Mouse (Mus musculus) lung, embryonic 14.5 days (tissue): ENCODE measurements around the gene Tacc2. TPM values are rescaled to one million over a fixed set of nuclear protein-coding genes. Genes with fewer than 3 reads are reported as not detected.

Experiments used
- ATAC-seq: fragments of 200-750 bp; cut with Nextera tagmentation; 2 replicates; pipeline ENCODE4 v1.8.0; 2017; ENCODE audit warnings: mild to moderate bottlenecking, moderate TSS enrichment, moderate library complexity; ENCODE audit not compliant: insufficient read depth
- DNase-seq: peaks from one replicate; pipeline ENCODE4 v3.0.0-alpha.2; 2015
- H3K27ac ChIP-seq: fragments of 300-500 bp; sonication (generic); 2 replicates; pipeline ENCODE4 v1.5.1; 2014; ENCODE audit warnings: low read depth, mild to moderate bottlenecking, moderate library complexity
- H3K27me3 ChIP-seq: fragments of 300-500 bp; sonication (generic); 2 replicates; pipeline ENCODE4 v1.6.1; 2014; ENCODE audit warnings: low read length, control low read depth; ENCODE audit not compliant: insufficient read depth
- H3K36me3 ChIP-seq: fragments of 300-500 bp; sonication (generic); 2 replicates; pipeline ENCODE4 v1.6.1; 2014; ENCODE audit warnings: control low read depth; ENCODE audit not compliant: insufficient read depth
- H3K4me1 ChIP-seq: fragments of 300-500 bp; sonication (generic); 2 replicates; pipeline ENCODE4 v1.6.1; 2014; ENCODE audit warnings: antibody characterized with exemption, control low read depth; ENCODE audit not compliant: insufficient read depth
- H3K4me2 ChIP-seq: fragments of 300-500 bp; sonication (generic); 2 replicates; pipeline ENCODE4 v1.6.1; 2014; ENCODE audit warnings: mild to moderate bottlenecking
- H3K4me3 ChIP-seq: fragments of 300-500 bp; sonication (generic); 2 replicates; pipeline ENCODE4 v1.5.1; 2014; ENCODE audit warnings: low read depth, low read length
- H3K9ac ChIP-seq: fragments of 300-500 bp; sonication (generic); 2 replicates; pipeline ENCODE4 v1.6.1; 2014
- H3K9me3 ChIP-seq: fragments of 300-500 bp; sonication (generic); 2 replicates; pipeline ENCODE4 v1.6.1; 2016; ENCODE audit warnings: low read depth, low read length, control low read depth
- CTCF ChIP-seq: IDR thresholded peaks from 2 replicates; pipeline ENCODE4 v1.5.1; 2016; ENCODE audit warnings: antibody characterized with exemption, low read depth
- WGBS: fragments of 180-500 bp; shearing (Covaris S2); extraction: QIAGEN DNeasy Blood & Tissue Kit; methylation state at CpG from one replicate; pipeline ENCODE4 v1.1.7; 2014; 5-methylcytosine and 5-hydroxymethylcytosine counted together
- polyA plus RNA-seq: library from polyadenylated mRNA; unstranded; fragments of >200 nt; fragmentation: Nextera tagmentation; extraction: Ambion mirVana; gene quantifications from 2 replicates; pipeline ENCODE4 v1.2.1, GENCODE M21; 2014

Gene Tacc2
- polyA plus RNA-seq, 1 experiment from 2014 or later, result 32.6 TPM

GRCm38 (mm10) chr7:130621068-130621467 is 43.8 kb downstream of the Tacc2 start:
- DNase-seq, result no peak
- Histone ChIP-seq H3K4me3 (no peak overlapping the region), H3K27ac (no peak overlapping the region), H3K36me3 (no peaks in the 10 kb centered on the region), H3K9ac (no peak overlapping the region), H3K4me2 (no peak overlapping the region), H3K27me3 (no peaks in the 10 kb centered on the region), H3K9me3 (no peaks in the 10 kb centered on the region), H3K4me1 (peaks cover 3% of the 10 kb centered on the region; the same call in 1 of the 2 replicates)
- TF ChIP-seq CTCF, result no peak
- ATAC-seq, result no peak
- 86% methylated on average over 2 of the region's 2 CpGs for WGBS

DNA sequence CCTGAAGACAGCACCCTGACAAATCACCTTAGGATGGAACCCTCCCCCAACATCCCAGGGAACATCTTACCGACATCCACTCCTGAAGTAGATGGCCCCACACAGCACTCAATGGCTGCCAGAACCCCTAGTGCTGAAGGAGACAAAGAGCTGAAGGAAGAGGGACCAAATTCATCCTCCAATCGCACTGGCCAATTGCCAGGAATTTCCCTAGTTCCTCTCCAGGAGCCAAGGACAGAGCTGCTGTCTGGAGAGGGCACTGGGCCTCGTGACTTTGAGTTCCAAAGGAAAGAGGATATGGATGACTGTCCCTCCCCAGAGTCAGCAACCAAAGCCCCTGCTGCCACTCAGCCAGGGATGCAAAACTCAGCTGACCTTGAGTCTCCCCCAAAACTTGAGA is 44.7 kb downstream of the Tacc2 start:
- H3K27ac ChIP-seq, result no peak overlapping the region
- H3K9me3 ChIP-seq, result no peaks in the 10 kb centered on the region
- peaks cover 3% of the 10 kb centered on the region; the same call in 1 of the 2 replicates for H3K4me1 ChIP-seq
- ATAC-seq, result no peak
- no peaks in the 10 kb centered on the region for H3K27me3 ChIP-seq
- 34% methylated on average over 3 of the region's 3 CpGs for WGBS
- peak; percentile 65 for DNase-seq
- no peak for TF ChIP-seq CTCF
- H3K36me3 ChIP-seq, result no peaks in the 10 kb centered on the region
- no peak overlapping the region for H3K9ac ChIP-seq
- H3K4me3 ChIP-seq, result no peak overlapping the region
- no peak overlapping the region for H3K4me2 ChIP-seq

DNA sequence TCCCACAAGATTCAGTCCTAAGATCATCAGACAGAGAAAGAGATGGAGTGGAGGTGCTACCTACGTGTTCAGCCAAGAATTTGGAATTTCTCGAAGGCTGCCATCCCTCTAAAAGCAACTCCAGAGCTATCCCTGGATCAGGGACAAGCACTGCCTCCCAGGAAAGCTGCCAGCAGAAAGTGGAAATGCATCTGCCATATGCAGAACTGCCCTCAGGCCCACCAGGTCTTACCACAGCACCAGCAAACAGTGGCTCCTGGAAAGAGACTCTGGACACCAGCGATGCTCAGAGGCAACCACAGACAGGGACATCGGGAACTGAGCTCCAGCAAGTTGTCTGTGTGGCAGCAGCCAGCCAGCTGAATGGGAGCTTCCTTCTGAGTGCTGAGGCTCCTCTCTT is 45.1 kb downstream of the Tacc2 start:
- no peak overlapping the region for H3K4me2 ChIP-seq
- H3K9ac ChIP-seq, result no peak overlapping the region
- no peak for TF ChIP-seq CTCF
- H3K27ac ChIP-seq, result no peak overlapping the region
- DNase-seq (no peak), ATAC-seq (no peak)
- WGBS, result 68% methylated on average over 4 of the region's 4 CpGs
- no peak overlapping the region for H3K4me3 ChIP-seq
- H3K36me3 ChIP-seq, result no peaks in the 10 kb centered on the region
- no peaks in the 10 kb centered on the region for H3K9me3 ChIP-seq
- H3K4me1 ChIP-seq, result peaks cover 3% of the 10 kb centered on the region; the same call in 1 of the 2 replicates
- H3K27me3 ChIP-seq, result no peaks in the 10 kb centered on the region

GRCm38 (mm10) chr7:130624299-130624698 is 47.1 kb downstream of the Tacc2 start:
- Histone ChIP-seq H3K27me3 (no peaks in the 10 kb centered on the region), H3K4me3 (no peak overlapping the region), H3K9ac (no peak overlapping the region), H3K36me3 (no peaks in the 10 kb centered on the region), H3K4me1 (peaks cover 3% of the 10 kb centered on the region; the same call in 1 of the 2 replicates), H3K4me2 (no peak overlapping the region), H3K27ac (no peak overlapping the region), H3K9me3 (no peaks in the 10 kb centered on the region)
- TF ChIP-seq CTCF, result no peak
- no peak for DNase-seq
- WGBS, result 83% methylated on average over 9 of the region's 9 CpGs
- no peak for ATAC-seq

DNA sequence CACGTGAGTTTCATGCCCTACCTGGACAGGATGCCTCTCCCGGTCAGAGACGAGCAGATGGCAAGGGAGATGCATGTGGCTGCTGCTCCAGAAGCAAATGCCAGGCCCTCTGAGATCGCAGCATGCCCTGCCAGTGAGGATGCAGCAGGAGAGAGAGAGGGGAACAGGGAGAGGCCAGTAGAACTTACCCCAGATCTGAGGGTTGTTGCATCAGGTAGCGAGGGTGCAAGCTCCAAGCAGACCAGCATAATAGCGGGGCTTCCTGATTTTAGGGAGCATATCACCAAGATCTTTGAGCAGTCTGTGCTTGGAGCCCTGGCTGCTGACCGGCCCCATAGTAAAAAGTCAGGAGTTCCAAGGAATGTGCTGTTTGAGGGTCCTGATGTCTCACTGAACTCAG is 48.1 kb downstream of the Tacc2 start:
- WGBS, result 78% methylated on average over 7 of the region's 7 CpGs
- no peaks in the 10 kb centered on the region for H3K9me3 ChIP-seq
- H3K27me3 ChIP-seq, result no peaks in the 10 kb centered on the region
- TF ChIP-seq CTCF, result no peak
- H3K4me2 ChIP-seq, result no peak overlapping the region
- no peak overlapping the region for H3K9ac ChIP-seq
- no peak for ATAC-seq
- H3K27ac ChIP-seq, result no peak overlapping the region
- no peak for DNase-seq
- H3K36me3 ChIP-seq, result no peaks in the 10 kb centered on the region
- peaks cover 3% of the 10 kb centered on the region; the same call in 1 of the 2 replicates for H3K4me1 ChIP-seq
- no peak overlapping the region for H3K4me3 ChIP-seq

DNA sequence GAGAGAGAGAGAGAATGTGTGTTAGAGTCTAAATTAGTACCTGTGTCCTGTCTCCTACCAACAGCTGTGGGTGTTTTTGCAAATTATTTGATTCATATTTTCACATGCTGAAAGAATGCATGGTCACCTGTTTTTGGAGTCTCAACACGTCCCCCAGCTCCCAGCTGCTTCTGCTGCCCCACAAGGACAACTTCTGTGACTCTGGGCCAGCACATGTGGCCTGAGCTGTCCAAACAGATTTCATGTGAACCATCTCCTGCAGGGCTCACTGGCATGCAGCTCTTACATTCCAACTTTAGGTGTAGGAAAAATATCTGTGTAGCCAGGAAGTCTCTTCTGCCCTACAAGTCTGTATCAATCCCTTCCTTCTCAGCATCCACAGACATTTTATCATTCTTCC is 51.4 kb downstream of the Tacc2 start:
- no peak overlapping the region; the same call in 1 of the 2 replicates for H3K27ac ChIP-seq
- DNase-seq, result no peak

GRCm38 (mm10) chr7:130629999-130630398 is 52.8 kb downstream of the Tacc2 start:
- Histone ChIP-seq H3K4me2 (no peak overlapping the region), H3K9me3 (no peaks in the 10 kb centered on the region), H3K4me1 (peaks cover 10% of the 10 kb centered on the region; the same call in 1 of the 2 replicates), H3K9ac (no peak overlapping the region), H3K4me3 (no peak overlapping the region), H3K36me3 (no peaks in the 10 kb centered on the region), H3K27me3 (no peaks in the 10 kb centered on the region), H3K27ac (no peak overlapping the region)
- DNase-seq, result no peak
- no peak for ATAC-seq
- WGBS, result 84% methylated on average over 7 of the region's 7 CpGs
- TF ChIP-seq CTCF, result no peak

More for the DNA sequence above, 51.4 kb downstream of the Tacc2 start:
- Histone ChIP-seq H3K4me1 (peaks cover 10% of the 10 kb centered on the region; the same call in 1 of the 2 replicates), H3K36me3 (no peaks in the 10 kb centered on the region), H3K4me3 (no peak overlapping the region), H3K9me3 (no peaks in the 10 kb centered on the region), H3K4me2 (no peak overlapping the region), H3K27me3 (no peaks in the 10 kb centered on the region), H3K9ac (no peak overlapping the region)
- TF ChIP-seq CTCF, result no peak
- ATAC-seq, result no peak
- WGBS, result 24% methylated on average over 1 of the region's 1 CpGs

DNA sequence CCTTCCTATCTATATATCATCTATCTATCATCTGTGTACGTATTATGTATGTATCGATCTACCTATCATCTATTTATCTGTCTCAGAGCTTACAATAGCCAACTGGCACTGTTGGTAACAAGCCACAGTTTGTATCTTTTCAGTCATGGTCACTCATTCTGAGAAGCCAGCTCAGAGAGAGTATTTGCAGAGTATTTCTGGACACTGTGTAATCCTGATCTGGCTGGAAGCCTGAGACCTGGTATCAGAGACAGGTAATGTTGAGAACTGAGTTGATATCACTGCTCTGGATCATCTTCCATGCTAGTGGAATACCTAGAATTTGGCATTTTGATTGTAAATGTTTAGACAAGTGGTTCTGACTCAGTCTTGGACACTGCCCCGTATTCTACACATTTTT is 53.7 kb downstream of the Tacc2 start:
- H3K4me1 ChIP-seq, result peaks cover 13% of the 10 kb centered on the region; the same call in 1 of the 2 replicates
- no peaks in the 10 kb centered on the region for H3K9me3 ChIP-seq
- H3K36me3 ChIP-seq, result no peaks in the 10 kb centered on the region
- H3K9ac ChIP-seq, result no peak overlapping the region
- ATAC-seq (no peak), DNase-seq (no peak)
- 90% methylated on average over 3 of the region's 3 CpGs for WGBS
- no peak for TF ChIP-seq CTCF
- H3K27me3 ChIP-seq, result no peaks in the 10 kb centered on the region
- H3K4me3 ChIP-seq, result no peak overlapping the region
- H3K27ac ChIP-seq, result no peak overlapping the region
- H3K4me2 ChIP-seq, result no peak overlapping the region
